Mouse (Mus musculus): Measurements from ENCODE around the gene Ankrd40.

Gene Ankrd40

GRCm38 (mm10) chr11:94323271-94323925, 4.4 kb upstream of the Ankrd40 start:
- no peak for DNase-seq (ENCODE audit: low spot score in 2 of 2)

- no peak for DNase-seq (ENCODE audit: low spot score in 2 of 2)
Observed at GRCm38 (mm10) chr11:94324618-94325017, 3.2 kb upstream of the Ankrd40 start.

GRCm38 (mm10) chr11:94326961-94327411, 815 bp upstream of the Ankrd40 start:
- DNase-seq (ENCODE audit: low spot score in 2 of 2), result peak in 1 of 2 experiments; percentile 51

GRCm38 (mm10) chr11:94328644-94329025, 834 bp downstream of the Ankrd40 start:
- peak in 1 of 2 experiments; percentile 64 for DNase-seq (ENCODE audit: low spot score in 2 of 2)

- DNase-seq (ENCODE audit: low spot score in 2 of 2), result peak; percentile 85 to 87
Observed at GRCm38 (mm10) chr11:94329270-94329891, 1.6 kb downstream of the Ankrd40 start.

- DNase-seq (ENCODE audit: low spot score in 2 of 2), result no peak
Observed at GRCm38 (mm10) chr11:94330211-94330610, 2.4 kb downstream of the Ankrd40 start.

GRCm38 (mm10) chr11:94332726-94333125, 4.9 kb downstream of the Ankrd40 start:
- no peak for DNase-seq (ENCODE audit: low spot score in 2 of 2)

- no peak for DNase-seq (ENCODE audit: low spot score in 2 of 2)
Observed at GRCm38 (mm10) chr11:94334386-94334968, 6.7 kb downstream of the Ankrd40 start.

GRCm38 (mm10) chr11:94336551-94336950, 8.8 kb downstream of the Ankrd40 start:
- DNase-seq (ENCODE audit: low spot score in 2 of 2), result no peak

- DNase-seq (ENCODE audit: low spot score in 2 of 2), result no peak
Observed at GRCm38 (mm10) chr11:94338347-94338746, 10.5 kb downstream of the Ankrd40 start.

GRCm38 (mm10) chr11:94339732-94340585, 12.2 kb downstream of the Ankrd40 start:
- peak; percentile 63 to 69 for DNase-seq (ENCODE audit: low spot score in 2 of 2)

GRCm38 (mm10) chr11:94340948-94341933, 13.4 kb downstream of the Ankrd40 start:
- no peak for DNase-seq (ENCODE audit: low spot score in 2 of 2)

GRCm38 (mm10) chr11:94342114-94342905, 14.5 kb downstream of the Ankrd40 start:
- DNase-seq (ENCODE audit: low spot score in 2 of 2), result no peak

GRCm38 (mm10) chr11:94343955-94344358, 16.2 kb downstream of the Ankrd40 start:
- DNase-seq (ENCODE audit: low spot score in 2 of 2), result no peak

- no peak for DNase-seq (ENCODE audit: low spot score in 2 of 2)
Observed at GRCm38 (mm10) chr11:94344470-94344869, 16.7 kb downstream of the Ankrd40 start.

GRCm38 (mm10) chr11:94345926-94346325, 18.1 kb downstream of the Ankrd40 start:
- DNase-seq (ENCODE audit: low spot score in 2 of 2), result no peak

GRCm38 (mm10) chr11:94346611-94347010, 18.8 kb downstream of the Ankrd40 start:
- no peak for DNase-seq (ENCODE audit: low spot score in 2 of 2)

GRCm38 (mm10) chr11:94347063-94347575, 19.3 kb downstream of the Ankrd40 start:
- no peak for DNase-seq (ENCODE audit: low spot score in 2 of 2)

GRCm38 (mm10) chr11:94349839-94350238, 22.0 kb downstream of the Ankrd40 start:
- DNase-seq (ENCODE audit: low spot score in 2 of 2), result no peak

GRCm38 (mm10) chr11:94350337-94350736, 22.5 kb downstream of the Ankrd40 start:
- no peak for DNase-seq (ENCODE audit: low spot score in 2 of 2)

Measured in right cerebral cortex, postnatal 10 days (tissue).